10 mouse cellular contexts compared by ENCODE assay signal in genomic region chr10:69923801-69924200, GRCm38 (mm10).
DNase-seq lines count a peak whose midpoint lies in the region; ATAC-seq lines count a peak whose summit lies in the region.
"Had no signal": no experiment of that assay in that cellular context is flagged by ENCODE, and none has a peak within 500 bp of the region (broad histone marks: within the 10 kb centered on the region; RNA-seq: fewer than 3 reads in every experiment).

No protein-coding gene starts in this region.

- WGBS in heart, embryonic 13.5 days: 12% methylated on average over 8 of the region's 8 CpGs
- 11% methylated on average over 8 of the region's 8 CpGs for WGBS in kidney, embryonic 14.5 days
- 24% methylated on average over 8 of the region's 8 CpGs for WGBS in liver, embryonic 13.5 days (ENCODE audit: insufficient replicate concordance)

- DNase-seq in heart, postnatal 25 days (ENCODE audit: low spot score): no peak
- DNase-seq in R1 (ENCODE audit: low read depth, low spot score): peak; percentile 52
- no peak for DNase-seq in liver, embryonic 13.5 days
- no peak for DNase-seq in left cerebral cortex, postnatal 25 days (ENCODE audit: low spot score in 2 of 2)
- DNase-seq: right cerebral cortex, postnatal 4 days; thymus, postnatal 4 days had no signal

- peak overlapping the region; percentile 52 for H3K4me3 ChIP-seq in heart, embryonic 13.5 days
- H3K4me3 ChIP-seq in kidney, embryonic 14.5 days (ENCODE audit: low read length): no peak overlapping the region
- peak overlapping the region; percentile 55 for H3K4me3 ChIP-seq in liver, embryonic 13.5 days (replicated peaks)

- H3K27me3 ChIP-seq in heart, embryonic 13.5 days (replicated peaks): no peaks in the 10 kb centered on the region
- no peaks in the 10 kb centered on the region for H3K27me3 ChIP-seq in kidney, embryonic 14.5 days (ENCODE audit: control insufficient read depth, insufficient read depth, low read length)
- peaks cover 64% of the 10 kb centered on the region for H3K27me3 ChIP-seq in liver, embryonic 13.5 days

- H3K9me3 ChIP-seq in heart, embryonic 13.5 days: no peaks in the 10 kb centered on the region
- no peaks in the 10 kb centered on the region for H3K9me3 ChIP-seq in kidney, embryonic 14.5 days (ENCODE audit: control insufficient read depth, low read length)
- H3K9me3 ChIP-seq in liver, embryonic 13.5 days (replicated peaks): no peaks in the 10 kb centered on the region

- intact Hi-C loops in heart, postnatal 25 days (cut with DNase I): no loop called here
- intact Hi-C loops in left cerebral cortex, postnatal 25 days (cut with DNase I): no loop called here

- ATAC-seq in heart, embryonic 13.5 days (ENCODE audit: extremely low read depth, insufficient number of reproducible peaks, low FRiP score, low TSS enrichment): no peak
- ATAC-seq in kidney, embryonic 14.5 days (ENCODE audit: low FRiP score, low TSS enrichment): peak; percentile 28; the same call in 1 of the 2 replicates
- ATAC-seq in liver, embryonic 13.5 days (ENCODE audit: low read depth): no peak
- no peak for ATAC-seq in activated CD4-positive, CD25-positive, alpha-beta regulatory T cell, adult 4 months
- no peak for ATAC-seq in megakaryocyte progenitor cell, adult 5-6 weeks (replicated peaks; ENCODE audit: poor library complexity)

- H3K4me2 ChIP-seq in heart, embryonic 13.5 days: peak overlapping the region; percentile 69
- peak overlapping the region; percentile 63; the same call in 1 of the 2 replicates for H3K4me2 ChIP-seq in kidney, embryonic 14.5 days (replicated peaks; ENCODE audit: low read depth, low read length)
- H3K4me2 ChIP-seq in liver, embryonic 13.5 days: peak overlapping the region; percentile 83

- H3K36me3 ChIP-seq in heart, embryonic 13.5 days: peaks cover 19% of the 10 kb centered on the region
- no peaks in the 10 kb centered on the region for H3K36me3 ChIP-seq in kidney, embryonic 14.5 days (ENCODE audit: control insufficient read depth, insufficient read depth, low read length)
- no peaks in the 10 kb centered on the region for H3K36me3 ChIP-seq in liver, embryonic 13.5 days

- peaks cover 56% of the 10 kb centered on the region for H3K4me1 ChIP-seq in heart, embryonic 13.5 days
- peaks cover 22% of the 10 kb centered on the region for H3K4me1 ChIP-seq in kidney, embryonic 14.5 days (ENCODE audit: control insufficient read depth, insufficient read depth, low read length)
- peaks cover 42% of the 10 kb centered on the region for H3K4me1 ChIP-seq in liver, embryonic 13.5 days (replicated peaks)

- 0 out of 2 replicates have a peak overlapping the region, but pooled peaks have one; percentile 10 for H3K9ac ChIP-seq in heart, embryonic 13.5 days
- H3K9ac ChIP-seq in kidney, embryonic 14.5 days (ENCODE audit: low read depth, low read length): no peak overlapping the region
- peak overlapping the region; percentile 71 for H3K9ac ChIP-seq in liver, embryonic 13.5 days

- 0 out of 2 replicates have a peak overlapping the region, but pooled peaks have one; percentile 1 for H3K27ac ChIP-seq in heart, embryonic 13.5 days (replicated peaks)
- no peak overlapping the region for H3K27ac ChIP-seq in kidney, embryonic 14.5 days (ENCODE audit: low read depth, low read length)
- peak overlapping the region; percentile 76 for H3K27ac ChIP-seq in liver, embryonic 13.5 days
